Mouse (Mus musculus): ENCODE data around the gene Coil. TPM values are rescaled to one million over a fixed set of nuclear protein-coding genes. Genes with fewer than 3 reads are reported as not detected.

Coil gene
- polyA plus RNA-seq (2015; fragmentation: Nextera tagmentation; extraction: Ambion mirVana): 5.9 and 6.2 TPM in 2 replicates

DNA sequence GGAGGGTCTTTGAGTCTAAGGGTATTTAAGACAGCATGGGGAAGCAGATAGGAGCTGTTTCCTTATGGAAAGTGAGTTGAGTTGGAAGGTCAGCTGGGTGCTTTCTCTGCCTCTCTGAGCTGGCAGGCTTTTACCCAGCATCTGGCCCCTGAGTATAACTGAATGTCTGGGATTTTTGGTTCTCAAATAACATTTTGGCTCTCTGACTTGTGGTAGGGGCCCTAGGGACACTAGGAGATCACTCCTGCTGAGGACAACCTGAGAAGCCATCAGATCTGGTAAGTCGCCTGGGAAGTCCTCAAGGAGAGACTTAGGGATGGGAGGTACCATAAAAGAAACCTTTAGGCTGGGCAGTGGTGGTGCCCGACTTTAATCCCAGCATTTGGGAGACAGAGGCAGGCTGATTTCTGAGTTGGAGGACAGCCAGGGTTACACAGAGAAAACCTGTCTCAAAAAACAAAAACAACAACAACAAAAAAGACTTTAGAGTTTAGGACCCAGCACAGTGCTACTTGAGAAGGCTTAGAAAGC, at the start of gene Coil:
Coil (plus strand) TSS at position 51 of the 531 bp plus-strand sequence.
- Histone ChIP-seq H3K4me3 (ENCODE audit: low read depth, low read length) (no peak within 1 kb of the TSS), H3K9ac (ENCODE audit: low read length) (no peak within 1 kb of the TSS), H3K36me3 (ENCODE audit: control insufficient read depth, insufficient read depth, low read length) (no peaks in the 10 kb centered on the region), H3K9me3 (ENCODE audit: control insufficient read depth, low read length) (no peaks in the 10 kb centered on the region), H3K27ac (replicated peaks) (no peak within 1 kb of the TSS), H3K27me3 (ENCODE audit: control insufficient read depth, insufficient read depth, low read length) (no peaks in the 10 kb centered on the region), H3K4me2 (replicated peaks; ENCODE audit: low read depth) (no peak within 1 kb of the TSS), H3K4me1 (replicated peaks; ENCODE audit: control insufficient read depth, insufficient read depth) (no peaks in the 10 kb centered on the region; the same call in 1 of the 2 replicates)
- ATAC-seq (ENCODE audit: low FRiP score, low TSS enrichment) (no peak), DNase-seq (ENCODE audit: low spot score) (peak; percentile 40)
- no peak for TF ChIP-seq CTCF (IDR thresholded peaks at IDR 0.05; ENCODE audit: low read depth)
- no peak for TF ChIP-seq EP300 (optimal IDR thresholded peaks at IDR 0.05)
- 44% methylated on average over 2 of the region's 2 CpGs for WGBS

DNA sequence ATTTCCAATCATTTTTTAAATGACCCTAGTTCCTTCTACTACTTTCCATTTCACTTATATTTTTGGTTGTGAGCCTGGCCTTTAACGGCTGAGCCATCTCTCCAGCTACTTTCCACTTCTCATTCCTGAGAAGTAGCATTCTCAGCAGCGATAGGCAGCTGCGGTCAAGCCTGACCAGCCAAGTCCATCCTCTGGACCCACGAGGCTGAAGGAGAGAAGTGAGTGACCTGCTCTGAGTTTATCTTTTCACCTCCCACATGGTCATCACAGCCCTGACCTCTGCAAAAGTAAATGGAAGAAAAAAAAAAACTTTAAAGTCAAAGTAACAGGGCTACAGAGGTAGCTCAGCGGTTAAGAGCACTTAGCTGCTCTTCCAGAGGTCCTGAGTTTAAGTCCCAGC, 43.5 kb upstream of the Coil start:
- H3K4me1 ChIP-seq (replicated peaks; ENCODE audit: control insufficient read depth, insufficient read depth): no peaks in the 10 kb centered on the region
- no peaks in the 10 kb centered on the region for H3K9me3 ChIP-seq (ENCODE audit: control insufficient read depth, low read length)
- H3K27ac ChIP-seq (replicated peaks): no peak overlapping the region
- H3K9ac ChIP-seq (ENCODE audit: low read length): no peak overlapping the region
- H3K4me2 ChIP-seq (replicated peaks; ENCODE audit: low read depth): no peak overlapping the region
- ATAC-seq (ENCODE audit: low FRiP score, low TSS enrichment) (no peak), DNase-seq (ENCODE audit: low spot score) (no peak)
- no peaks in the 10 kb centered on the region for H3K27me3 ChIP-seq (ENCODE audit: control insufficient read depth, insufficient read depth, low read length)
- H3K4me3 ChIP-seq (ENCODE audit: low read depth, low read length): no peak overlapping the region
- peaks cover 18% of the 10 kb centered on the region; the same call in 1 of the 2 replicates for H3K36me3 ChIP-seq (ENCODE audit: control insufficient read depth, insufficient read depth, low read length)
- 79% methylated on average over 5 of the region's 5 CpGs for WGBS
- TF ChIP-seq CTCF (IDR thresholded peaks at IDR 0.05; ENCODE audit: low read depth) (no peak), EP300 (optimal IDR thresholded peaks at IDR 0.05) (no peak)

DNA sequence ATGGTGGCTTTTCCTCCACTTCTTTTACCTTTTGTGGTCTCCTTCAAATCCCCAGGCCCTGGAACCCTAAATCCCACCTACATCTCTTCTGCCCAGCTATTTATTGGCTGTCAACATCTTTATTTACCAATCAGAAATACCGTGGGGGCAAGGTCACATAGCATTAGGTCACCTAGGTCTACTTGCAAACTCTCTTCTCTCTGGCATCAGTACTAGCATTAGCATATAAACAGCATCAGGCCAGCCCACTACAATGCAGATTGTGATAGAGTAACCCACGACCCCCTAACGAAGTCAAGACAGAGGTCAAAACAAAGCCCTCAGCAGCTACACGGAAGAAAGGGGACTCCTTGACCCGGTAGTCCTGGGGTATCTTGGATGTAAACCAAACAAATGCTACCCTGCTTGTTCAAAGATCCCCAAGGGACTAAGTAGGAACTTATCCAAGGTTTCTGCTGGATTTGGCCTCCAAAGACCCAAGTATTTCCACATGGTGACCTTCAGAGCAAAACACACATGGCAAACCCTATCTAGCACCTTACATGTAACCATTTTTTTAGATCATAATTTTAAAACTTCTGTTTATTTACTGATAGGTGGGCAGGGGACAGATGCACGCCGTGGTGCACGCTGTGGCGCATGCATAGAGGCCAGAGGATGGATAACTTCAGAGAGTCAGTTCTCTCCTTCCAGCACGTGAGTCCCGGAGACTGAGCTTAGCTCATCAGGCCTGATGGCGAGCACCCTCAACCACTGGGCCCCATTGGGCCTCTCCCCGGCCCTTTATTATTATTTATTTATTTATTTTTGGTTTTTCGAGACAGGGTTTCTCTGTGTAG, 38.1 kb upstream of the Coil start:
- H3K9ac ChIP-seq (ENCODE audit: low read length): no peak overlapping the region
- no peaks in the 10 kb centered on the region for H3K9me3 ChIP-seq (ENCODE audit: control insufficient read depth, low read length)
- no peak for ATAC-seq (ENCODE audit: low FRiP score, low TSS enrichment)
- H3K4me2 ChIP-seq (replicated peaks; ENCODE audit: low read depth): no peak overlapping the region
- H3K4me1 ChIP-seq (replicated peaks; ENCODE audit: control insufficient read depth, insufficient read depth): no peaks in the 10 kb centered on the region
- H3K36me3 ChIP-seq (ENCODE audit: control insufficient read depth, insufficient read depth, low read length): peaks cover 22% of the 10 kb centered on the region; the same call in 1 of the 2 replicates
- 82% methylated on average over 14 of the region's 14 CpGs for whole genome bisulfite sequencing
- H3K27ac ChIP-seq (replicated peaks): no peak overlapping the region
- TF ChIP-seq EP300 (optimal IDR thresholded peaks at IDR 0.05) (no peak), CTCF (IDR thresholded peaks at IDR 0.05; ENCODE audit: low read depth) (no peak)
- H3K27me3 ChIP-seq (ENCODE audit: control insufficient read depth, insufficient read depth, low read length): no peaks in the 10 kb centered on the region
- no peak overlapping the region for H3K4me3 ChIP-seq (ENCODE audit: low read depth, low read length)
- no peak for DNase-seq (ENCODE audit: low spot score)

DNA sequence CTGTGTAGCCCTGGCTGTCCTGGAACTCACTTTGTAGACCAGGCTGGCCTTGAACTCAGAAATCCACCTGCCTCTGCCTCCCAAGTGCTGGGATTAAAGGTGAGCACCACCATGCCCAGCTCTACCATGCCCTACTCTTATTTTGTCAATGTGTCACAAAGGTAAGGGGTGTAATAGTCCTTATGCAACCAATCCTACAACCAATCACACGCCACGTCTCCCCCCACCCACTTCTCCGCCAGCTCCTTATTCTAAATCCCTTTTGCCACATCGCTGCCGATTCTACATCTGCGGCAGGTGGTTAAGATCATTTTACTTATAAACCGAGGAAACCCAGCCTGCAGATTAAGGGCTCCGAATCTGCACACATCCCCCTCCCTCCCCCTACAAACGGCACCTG, 37.0 kb upstream of the Coil start:
- Histone ChIP-seq H3K4me3 (ENCODE audit: low read depth, low read length) (no peak overlapping the region), H3K27me3 (ENCODE audit: control insufficient read depth, insufficient read depth, low read length) (no peaks in the 10 kb centered on the region), H3K9ac (ENCODE audit: low read length) (no peak overlapping the region), H3K9me3 (ENCODE audit: control insufficient read depth, low read length) (no peaks in the 10 kb centered on the region), H3K4me1 (replicated peaks; ENCODE audit: control insufficient read depth, insufficient read depth) (no peaks in the 10 kb centered on the region), H3K4me2 (replicated peaks; ENCODE audit: low read depth) (no peak overlapping the region), H3K36me3 (ENCODE audit: control insufficient read depth, insufficient read depth, low read length) (peaks cover 22% of the 10 kb centered on the region; the same call in 1 of the 2 replicates), H3K27ac (replicated peaks) (no peak overlapping the region)
- TF ChIP-seq CTCF (IDR thresholded peaks at IDR 0.05; ENCODE audit: low read depth): no peak
- TF ChIP-seq EP300 (optimal IDR thresholded peaks at IDR 0.05): no peak
- ATAC-seq (ENCODE audit: low FRiP score, low TSS enrichment): no peak
- WGBS: 88% methylated on average over 9 of the region's 9 CpGs
- no peak for DNase-seq (ENCODE audit: low spot score)

DNA sequence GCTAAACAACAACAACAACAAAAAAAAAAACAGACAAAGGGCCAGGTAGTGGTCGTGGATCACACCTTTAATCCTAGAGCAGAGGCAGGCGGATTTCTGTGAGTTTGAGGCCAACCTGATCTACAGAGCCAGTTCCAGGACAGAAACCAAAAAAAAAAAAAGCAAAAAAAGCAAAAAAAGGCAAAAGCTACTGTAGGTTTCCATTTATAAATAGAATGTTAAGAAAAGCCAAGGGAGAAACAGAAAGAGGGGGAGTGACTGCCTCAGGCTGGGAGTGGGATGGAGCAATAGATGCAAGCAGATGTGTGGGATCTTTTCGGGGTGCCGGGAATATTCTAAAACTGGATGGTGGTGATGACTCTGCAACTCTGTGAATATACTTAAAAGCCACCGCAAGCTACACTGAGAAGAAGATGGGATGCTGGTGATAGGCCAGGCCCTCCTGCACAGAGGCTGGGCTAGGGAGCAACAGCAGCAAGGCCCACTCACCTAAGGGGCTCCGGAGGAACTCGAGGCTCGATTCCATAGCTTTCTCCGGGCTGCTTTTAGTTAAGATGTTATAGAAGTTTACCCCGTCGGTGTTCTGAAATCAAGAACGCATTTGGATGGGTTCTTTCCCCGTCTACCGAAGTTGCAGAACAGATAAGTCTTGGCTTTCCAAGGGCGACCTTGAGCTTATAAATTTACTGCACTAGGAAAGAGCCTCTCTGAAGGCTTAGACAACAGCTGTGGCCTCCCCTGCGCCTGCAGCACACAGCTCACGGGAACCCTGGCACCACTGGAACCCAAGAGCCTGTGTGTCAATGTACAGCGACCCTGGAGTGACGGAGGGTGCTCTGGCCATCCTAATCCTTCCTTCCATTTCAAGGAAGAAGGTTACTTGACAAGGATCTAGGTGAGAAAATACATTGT, 35.7 kb upstream of the Coil start:
- Histone ChIP-seq H3K4me2 (replicated peaks; ENCODE audit: low read depth) (no peak overlapping the region), H3K4me1 (replicated peaks; ENCODE audit: control insufficient read depth, insufficient read depth) (no peaks in the 10 kb centered on the region), H3K9me3 (ENCODE audit: control insufficient read depth, low read length) (no peaks in the 10 kb centered on the region), H3K36me3 (ENCODE audit: control insufficient read depth, insufficient read depth, low read length) (peaks cover 14% of the 10 kb centered on the region; the same call in 1 of the 2 replicates), H3K27me3 (ENCODE audit: control insufficient read depth, insufficient read depth, low read length) (no peaks in the 10 kb centered on the region), H3K4me3 (ENCODE audit: low read depth, low read length) (no peak overlapping the region), H3K27ac (replicated peaks) (no peak overlapping the region), H3K9ac (ENCODE audit: low read length) (no peak overlapping the region)
- 93% methylated on average over 19 of the region's 19 CpGs for WGBS
- TF ChIP-seq CTCF (IDR thresholded peaks at IDR 0.05; ENCODE audit: low read depth) (no peak), EP300 (optimal IDR thresholded peaks at IDR 0.05) (no peak)
- ATAC-seq (ENCODE audit: low FRiP score, low TSS enrichment): no peak
- no peak for DNase-seq (ENCODE audit: low spot score)

Data from stomach, postnatal 0 days (tissue).